Mouse (Mus musculus): ENCODE data around the gene Pcnx2. TPM values are rescaled to one million over a fixed set of nuclear protein-coding genes. Genes with fewer than 3 reads are reported as not detected.

Gene Pcnx2
- total RNA-seq, 2 experiments from 2014 or later, result not detected

DNA sequence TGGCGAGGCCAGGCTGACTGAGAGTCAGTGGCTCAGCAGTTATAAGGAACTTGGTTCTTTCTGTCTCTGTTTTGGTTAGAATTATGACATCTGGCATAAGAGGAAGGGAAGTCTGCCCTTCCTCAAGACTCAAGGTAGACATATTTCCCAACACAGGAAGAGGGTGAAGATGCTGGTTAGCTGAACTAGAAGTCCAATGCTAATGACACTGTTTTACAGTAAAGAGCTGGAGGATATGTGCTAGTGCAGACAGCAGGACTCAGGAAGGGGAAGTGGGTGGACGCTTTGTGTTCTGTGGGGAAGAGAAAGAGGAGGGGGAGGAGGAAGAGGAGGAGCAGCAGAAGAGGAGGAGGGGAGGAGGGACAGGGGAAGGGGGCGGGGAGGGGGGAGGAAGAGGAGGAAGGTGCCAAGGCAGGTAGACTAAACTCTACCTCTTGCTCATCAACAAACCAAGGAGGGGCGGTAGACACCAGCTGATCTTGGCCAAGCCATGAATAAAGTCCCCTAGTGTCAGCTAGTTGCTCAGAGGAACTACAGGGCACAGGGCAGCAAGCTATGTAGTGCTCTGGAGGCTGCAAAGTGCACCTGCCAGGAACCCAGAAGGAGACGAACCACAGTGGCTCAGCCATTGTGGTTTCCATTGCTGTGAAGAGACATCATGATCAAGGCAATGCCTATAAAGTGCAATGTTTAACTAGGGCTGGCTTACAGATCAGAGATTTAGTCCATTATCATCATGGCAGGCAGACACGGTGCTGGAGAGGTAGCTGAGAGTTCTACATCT is 172.9 kb downstream of the Pcnx2 start:
- ATAC-seq (replicated peaks; ENCODE audit: poor library complexity, severe bottlenecking), result peak; percentile 94

DNA sequence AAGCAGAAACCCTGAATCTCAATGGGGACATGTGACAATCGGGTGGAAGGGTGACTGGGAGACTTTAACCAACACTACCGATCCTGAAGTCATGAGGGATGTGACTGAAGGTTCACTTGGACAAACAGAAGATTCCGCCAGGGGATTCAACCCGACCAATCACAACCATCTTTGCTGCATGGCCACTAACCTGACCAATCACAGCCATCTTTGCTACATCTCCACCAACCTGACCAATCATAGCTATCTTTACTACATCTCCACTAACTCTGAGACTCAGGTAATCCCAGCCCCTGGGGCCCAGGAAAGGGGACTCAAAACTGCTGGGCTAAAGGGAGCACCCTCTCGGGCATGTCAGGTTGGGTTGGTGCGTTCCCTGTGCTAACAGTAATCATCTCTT is 174.7 kb downstream of the Pcnx2 start:
- no peak for ATAC-seq (replicated peaks; ENCODE audit: poor library complexity, severe bottlenecking)

GRCm38 (mm10) chr8:125722675-125723074 is 175.4 kb downstream of the Pcnx2 start:
- no peak for ATAC-seq (replicated peaks; ENCODE audit: poor library complexity, severe bottlenecking)

DNA sequence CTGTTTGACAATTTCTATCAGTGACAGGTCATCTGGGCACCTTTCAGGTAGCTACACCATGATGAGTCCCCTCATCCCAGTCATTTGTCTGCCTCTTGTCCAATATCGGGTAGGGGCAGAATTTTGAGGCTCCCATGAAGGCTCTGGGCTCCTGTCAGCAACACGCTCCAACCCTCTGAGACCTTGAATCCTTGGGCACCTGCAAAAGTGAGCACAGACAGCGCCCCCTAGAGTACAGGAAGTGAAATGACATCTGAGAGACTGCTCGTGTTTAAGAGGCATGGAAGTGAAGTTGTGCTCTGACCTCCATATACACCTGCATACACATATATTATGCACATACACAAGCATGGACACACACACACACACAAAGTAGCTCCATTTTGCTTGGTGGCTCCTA is 179.2 kb downstream of the Pcnx2 start:
- no peak for ATAC-seq (replicated peaks; ENCODE audit: poor library complexity, severe bottlenecking)

DNA sequence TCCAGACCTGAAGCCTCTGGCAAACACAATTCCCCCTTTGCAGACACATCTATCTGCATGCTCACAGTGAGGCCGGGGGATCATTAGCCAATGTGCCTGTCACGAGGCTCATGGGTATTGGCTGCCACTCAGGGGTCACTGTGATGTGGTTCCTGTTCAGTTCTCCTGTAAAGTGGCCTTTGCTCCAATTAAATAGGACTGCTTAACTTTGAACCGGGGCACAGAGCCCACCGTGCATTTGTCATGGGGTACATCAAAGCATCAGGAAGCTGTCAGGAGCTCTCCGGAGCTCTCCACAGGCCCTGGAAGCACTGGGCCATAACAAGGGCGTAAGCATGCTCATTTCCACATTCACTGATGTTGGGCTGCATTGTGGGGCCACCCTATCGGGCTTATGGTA is 181.5 kb downstream of the Pcnx2 start:
- ATAC-seq (replicated peaks; ENCODE audit: poor library complexity, severe bottlenecking), result no peak

GRCm38 (mm10) chr8:125716211-125716610 is 181.9 kb downstream of the Pcnx2 start:
- no peak for ATAC-seq (replicated peaks; ENCODE audit: poor library complexity, severe bottlenecking)

DNA sequence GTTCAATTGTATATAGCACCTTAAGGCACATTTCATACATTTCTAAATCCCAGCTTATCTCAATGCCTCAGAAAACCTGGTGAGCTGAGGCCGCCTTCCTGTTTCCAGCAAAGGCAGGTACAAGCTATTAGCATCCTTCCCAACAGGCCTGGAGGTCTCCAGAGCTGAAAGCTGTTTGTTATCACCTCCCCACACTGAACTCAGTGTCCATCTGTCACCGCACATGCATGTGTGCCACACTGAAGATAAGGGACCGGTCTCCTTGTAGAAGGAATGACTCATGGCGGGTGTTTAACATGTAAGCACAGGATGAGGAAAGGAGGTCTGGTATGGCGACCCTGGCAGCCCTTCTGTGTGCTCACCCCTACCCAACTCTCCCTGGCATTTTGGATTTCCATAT is 186.6 kb downstream of the Pcnx2 start:
- no peak for ATAC-seq (replicated peaks; ENCODE audit: poor library complexity, severe bottlenecking)

DNA sequence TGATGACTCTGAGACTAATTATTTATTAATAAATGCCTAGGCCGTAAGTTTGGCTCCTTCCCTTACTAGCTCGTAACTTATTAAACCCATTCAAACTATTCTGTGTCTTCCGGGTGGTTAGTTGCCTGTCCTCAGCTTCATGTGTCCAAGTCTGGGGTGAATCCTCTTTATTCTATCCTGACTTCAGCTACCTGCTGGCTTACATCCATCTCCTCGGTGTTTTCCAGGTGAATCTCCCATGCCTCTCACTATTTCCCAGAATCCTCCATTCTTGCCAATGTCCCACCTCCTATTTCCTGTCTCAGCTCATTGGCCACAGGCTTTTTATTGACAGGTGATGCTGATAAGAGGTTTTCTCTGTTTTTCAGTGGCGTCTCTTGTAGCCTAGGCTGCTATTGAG is 188.9 kb downstream of the Pcnx2 start:
- ATAC-seq (replicated peaks; ENCODE audit: poor library complexity, severe bottlenecking), result no peak

DNA sequence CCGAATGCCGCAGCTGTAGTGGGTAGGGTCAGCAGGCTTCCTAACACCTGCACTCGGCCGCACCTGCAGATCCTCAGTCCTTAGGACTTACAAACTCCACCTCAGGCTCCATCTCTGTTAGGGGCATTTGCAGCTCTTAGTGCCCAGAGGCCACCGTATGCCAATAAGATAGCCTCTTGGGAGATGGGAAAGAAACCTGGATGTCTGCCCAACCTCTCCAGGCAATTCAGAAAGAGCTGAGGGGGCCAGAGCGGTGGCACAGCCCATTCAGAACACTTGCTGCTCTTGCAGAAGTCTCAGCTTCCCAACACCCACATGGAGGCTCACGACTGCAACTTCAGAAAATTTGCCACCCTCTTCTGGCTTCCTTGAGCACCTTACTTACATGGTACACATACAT is 192.3 kb downstream of the Pcnx2 start:
- no peak for ATAC-seq (replicated peaks; ENCODE audit: poor library complexity, severe bottlenecking)

GRCm38 (mm10) chr8:125704434-125704833 is 193.7 kb downstream of the Pcnx2 start:
- ATAC-seq (replicated peaks; ENCODE audit: poor library complexity, severe bottlenecking), result no peak

- no peak for ATAC-seq (replicated peaks; ENCODE audit: poor library complexity, severe bottlenecking)
Observed at GRCm38 (mm10) chr8:125702868-125703473, 195.1 kb downstream of the Pcnx2 start.

Other genes with a start within 250 kb of the Pcnx2 start
- gene Map10, start 228.5 kb downstream of the Pcnx2 start, total RNA-seq (2014; fragmentation: Nextera tagmentation), result 1.2 and 1.3 TPM in 2 replicates
- 0.57 and 1.4 TPM in 2 replicates for gene Map10, start 228.5 kb downstream of the Pcnx2 start, total RNA-seq (2017)
- gene Ntpcr, start 168.4 kb downstream of the Pcnx2 start, total RNA-seq (2014; fragmentation: Nextera tagmentation), result 41.3 and 44.3 TPM in 2 replicates
- 41.6 and 43.7 TPM in 2 replicates for gene Ntpcr, start 168.4 kb downstream of the Pcnx2 start, total RNA-seq (2017)
- gene Map3k21, start 12.1 kb upstream of the Pcnx2 start, total RNA-seq (2014; fragmentation: Nextera tagmentation), result not detected in 2 replicates
- not detected in 2 replicates for gene Map3k21, start 12.1 kb upstream of the Pcnx2 start, total RNA-seq (2017)
- gene Kcnk1, start 96.9 kb upstream of the Pcnx2 start, total RNA-seq (2014; fragmentation: Nextera tagmentation), result not detected in 2 replicates
- gene Kcnk1, start 96.9 kb upstream of the Pcnx2 start, total RNA-seq (2017), result not detected in 2 replicates

Data from granulocyte monocyte progenitor cell, adult 5-6 weeks (primary cell).